Mouse (Mus musculus) neural tube, embryonic 14.5 days (tissue): ENCODE measurements around the gene Atl2. TPM values are rescaled to one million over a fixed set of nuclear protein-coding genes. Genes with fewer than 3 reads are reported as not detected.

ENCODE experiments used
- ATAC-seq: fragments of 200-750 bp; cut with Nextera tagmentation; 2 replicates; pipeline ENCODE4 v1.8.0; 2017; ENCODE audit warnings: low read depth, mild to moderate bottlenecking, moderate TSS enrichment, moderate library complexity
- H3K27ac ChIP-seq: fragments of 300-500 bp; sonication (generic); 2 replicates; pipeline ENCODE4 v1.5.1; 2014; ENCODE audit warnings: low read depth, mild to moderate bottlenecking, control low read depth, low read length, moderate library complexity, mixed read lengths
- H3K27me3 ChIP-seq: fragments of 300-500 bp; sonication (generic); 2 replicates; pipeline ENCODE4 v1.6.1; 2014; ENCODE audit warnings: low read length; ENCODE audit not compliant: control insufficient read depth, insufficient read depth
- H3K36me3 ChIP-seq: fragments of 300-500 bp; sonication (generic); 2 replicates; pipeline ENCODE4 v1.6.1; 2014; ENCODE audit warnings: low read length, mixed read lengths; ENCODE audit not compliant: control insufficient read depth, insufficient read depth
- H3K4me1 ChIP-seq: fragments of 300-500 bp; sonication (generic); 2 replicates; pipeline ENCODE4 v1.6.1; 2014; ENCODE audit warnings: low read length; ENCODE audit not compliant: control insufficient read depth, insufficient read depth
- H3K4me2 ChIP-seq: fragments of 300-500 bp; sonication (generic); 2 replicates; pipeline ENCODE4 v1.6.1; 2014; ENCODE audit warnings: mild to moderate bottlenecking, low read depth, low read length, control low read depth
- H3K4me3 ChIP-seq: fragments of 300-500 bp; sonication (generic); 2 replicates; pipeline ENCODE4 v1.5.1; 2014; ENCODE audit warnings: low read depth, low read length, control low read depth, mixed read lengths
- H3K9ac ChIP-seq: fragments of 300-500 bp; sonication (generic); replicated peaks from 2 replicates; pipeline ENCODE4 v1.6.1; 2014; ENCODE audit warnings: low read depth, mild to moderate bottlenecking, control low read depth, low read length, mixed read lengths
- H3K9me3 ChIP-seq: fragments of 300-500 bp; sonication (generic); 2 replicates; pipeline ENCODE4 v1.6.1; 2016; ENCODE audit warnings: low read length; ENCODE audit not compliant: control insufficient read depth
- WGBS: fragments of 180-500 bp; shearing (Covaris S2); extraction: QIAGEN DNeasy Blood & Tissue Kit; methylation state at CpG from one replicate; pipeline ENCODE4 v1.1.7; 2014; 5-methylcytosine and 5-hydroxymethylcytosine counted together
- polyA plus RNA-seq: library from polyadenylated mRNA; unstranded; fragments of >200 nt; fragmentation: Nextera tagmentation; extraction: Ambion mirVana; gene quantifications from 2 replicates; pipeline ENCODE4 v1.2.1, GENCODE M21; 2014

The Atl2 gene
- polyA plus RNA-seq, 1 experiment from 2014 or later = 47.6 TPM

DNA sequence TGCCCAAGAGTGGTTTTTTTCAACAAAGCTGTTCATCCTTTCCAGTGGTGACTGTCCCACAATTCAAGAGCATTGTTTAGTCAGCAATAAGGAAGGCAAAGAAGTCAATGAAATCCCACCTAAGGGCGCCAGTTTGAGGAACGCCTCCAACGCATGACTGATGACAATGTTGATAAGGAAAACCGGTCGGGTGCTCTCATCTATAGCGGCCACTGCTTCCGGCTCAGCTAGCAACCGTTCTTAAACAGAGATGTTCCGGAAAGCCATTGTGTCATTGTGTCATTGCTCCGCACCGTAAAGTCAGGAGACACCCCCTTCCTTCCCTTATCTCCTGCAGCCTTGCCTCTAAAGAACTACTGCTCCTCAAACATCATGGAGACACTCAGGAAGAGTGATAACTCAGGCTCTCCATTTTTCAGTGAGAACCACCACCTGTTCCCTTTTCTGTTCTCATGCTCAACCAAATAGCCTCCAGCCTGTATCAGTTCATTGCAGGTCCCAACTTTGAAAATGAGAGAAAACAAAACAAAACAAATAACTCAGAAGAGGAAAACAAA is 30.0 kb upstream of the Atl2 start:
- 92% methylated on average over 11 of the region's 11 CpGs for WGBS
- Histone ChIP-seq H3K4me1 (no peaks in the 10 kb centered on the region), H3K9me3 (no peaks in the 10 kb centered on the region), H3K36me3 (no peaks in the 10 kb centered on the region), H3K27ac (no peak overlapping the region), H3K4me2 (no peak overlapping the region), H3K9ac (no peak overlapping the region), H3K4me3 (no peak overlapping the region), H3K27me3 (no peaks in the 10 kb centered on the region)
- no peak for ATAC-seq

DNA sequence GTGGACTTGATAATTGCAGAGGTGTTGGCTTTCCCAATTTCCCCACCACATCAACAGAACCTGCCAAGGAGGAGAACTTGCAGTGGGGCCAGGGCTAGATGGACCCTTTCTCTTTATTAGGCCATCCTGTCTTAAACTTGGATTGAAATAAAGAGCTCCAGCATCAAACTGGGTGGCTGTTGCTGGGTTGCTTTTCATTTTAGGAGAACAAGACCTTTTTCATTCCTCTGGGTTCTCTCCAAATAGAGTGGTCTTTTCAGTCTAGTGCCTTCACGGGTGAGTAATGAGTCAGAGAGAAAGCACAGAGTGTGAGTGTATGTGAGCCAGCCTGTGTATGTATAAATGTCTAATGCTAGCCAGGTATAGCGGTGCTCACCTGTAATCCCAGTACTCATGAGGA is 24.4 kb upstream of the Atl2 start:
- Histone ChIP-seq H3K27me3 (no peaks in the 10 kb centered on the region), H3K9me3 (no peaks in the 10 kb centered on the region), H3K9ac (no peak overlapping the region), H3K27ac (no peak overlapping the region), H3K4me2 (no peak overlapping the region), H3K4me1 (no peaks in the 10 kb centered on the region), H3K36me3 (no peaks in the 10 kb centered on the region), H3K4me3 (no peak overlapping the region)
- 87% methylated on average over 2 of the region's 2 CpGs for WGBS
- ATAC-seq = no peak

- no peaks in the 10 kb centered on the region for H3K9me3 ChIP-seq
- no peaks in the 10 kb centered on the region for H3K36me3 ChIP-seq
- WGBS = 69% methylated on average over 15 of the region's 15 CpGs
- no peak overlapping the region for H3K4me3 ChIP-seq
- no peak overlapping the region for H3K4me2 ChIP-seq
- no peak overlapping the region for H3K27ac ChIP-seq
- H3K27me3 ChIP-seq = no peaks in the 10 kb centered on the region
- no peak overlapping the region for H3K9ac ChIP-seq
- H3K4me1 ChIP-seq = no peaks in the 10 kb centered on the region
- ATAC-seq = no peak
Measured at GRCm38 (mm10) chr17:79919566-79920350, 23.8 kb upstream of the Atl2 start.

DNA sequence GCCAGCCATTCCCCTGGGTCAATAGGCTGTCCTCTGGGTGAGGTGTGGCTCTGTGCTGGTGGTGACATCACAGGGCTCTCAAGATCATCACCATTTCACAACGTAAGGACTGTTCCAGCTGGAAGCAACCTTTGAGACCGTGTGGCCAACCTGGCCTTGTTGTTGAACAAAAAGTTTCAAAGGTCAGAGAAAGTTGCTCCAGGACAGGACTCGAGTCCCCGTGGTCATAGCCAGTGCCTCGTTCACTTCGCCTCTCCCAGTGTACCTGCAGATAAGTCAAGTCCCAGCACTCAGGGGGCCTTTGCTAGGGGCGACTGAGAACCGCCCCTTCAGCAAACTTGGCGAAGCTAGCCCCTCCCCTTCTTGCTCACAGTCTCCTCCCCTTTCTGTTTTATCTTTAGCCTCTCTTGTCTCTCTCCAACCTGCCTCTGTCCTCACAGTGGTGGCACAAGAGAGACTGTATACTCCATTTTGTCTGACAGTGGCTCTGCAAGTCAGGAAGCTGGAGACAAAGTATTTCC is 22.6 kb upstream of the Atl2 start:
- Histone ChIP-seq H3K9me3 (no peaks in the 10 kb centered on the region), H3K27me3 (no peaks in the 10 kb centered on the region), H3K4me2 (no peak overlapping the region), H3K4me3 (no peak overlapping the region), H3K36me3 (no peaks in the 10 kb centered on the region), H3K9ac (no peak overlapping the region), H3K27ac (no peak overlapping the region), H3K4me1 (no peaks in the 10 kb centered on the region)
- 34% methylated on average over 9 of the region's 9 CpGs for WGBS
- ATAC-seq = no peak

DNA sequence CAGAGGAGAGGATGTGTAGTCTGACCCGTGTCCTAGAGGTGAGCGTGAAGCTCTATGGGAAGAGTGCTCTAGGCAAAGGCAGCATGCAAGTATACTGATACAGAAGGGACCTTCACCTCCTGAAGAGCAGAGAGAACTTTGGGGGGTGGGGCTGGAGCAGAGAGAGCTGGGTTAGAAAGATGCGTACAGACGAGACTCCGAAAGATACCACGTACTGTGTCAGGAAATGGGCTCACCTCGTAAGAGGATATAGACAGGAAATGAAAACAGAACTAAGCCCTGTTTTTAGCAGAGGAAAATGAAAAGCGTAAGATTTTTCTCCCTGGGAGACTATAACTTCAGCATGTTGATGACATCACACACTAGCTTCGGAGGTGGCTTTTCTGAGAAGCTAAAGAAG is 21.1 kb upstream of the Atl2 start:
- Histone ChIP-seq H3K4me2 (no peak overlapping the region), H3K4me3 (no peak overlapping the region), H3K36me3 (no peaks in the 10 kb centered on the region), H3K9me3 (no peaks in the 10 kb centered on the region), H3K27ac (no peak overlapping the region), H3K4me1 (no peaks in the 10 kb centered on the region), H3K27me3 (no peaks in the 10 kb centered on the region), H3K9ac (no peak overlapping the region)
- ATAC-seq = no peak
- WGBS = 87% methylated on average over 9 of the region's 9 CpGs

DNA sequence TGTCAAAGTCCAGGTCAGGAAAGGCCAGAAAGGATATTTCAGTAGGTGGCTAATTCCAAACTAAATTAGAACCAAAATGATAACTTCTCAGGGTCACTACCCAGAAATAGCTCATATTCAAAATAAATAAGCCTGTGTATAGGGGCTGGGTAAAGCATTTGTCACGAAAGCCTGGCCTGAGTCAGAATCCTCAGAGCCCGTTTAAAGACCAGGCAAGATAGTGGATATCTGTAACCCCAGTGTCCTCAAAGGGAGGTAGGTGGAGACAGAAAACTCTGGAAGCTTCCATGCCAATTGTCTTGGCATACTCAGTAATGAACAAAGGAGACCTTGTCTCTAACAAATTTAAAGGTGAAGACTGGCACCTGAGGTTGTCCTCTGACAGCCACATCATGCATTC is 16.3 kb upstream of the Atl2 start:
- ATAC-seq = no peak
- 78% methylated on average over 2 of the region's 2 CpGs for WGBS

DNA sequence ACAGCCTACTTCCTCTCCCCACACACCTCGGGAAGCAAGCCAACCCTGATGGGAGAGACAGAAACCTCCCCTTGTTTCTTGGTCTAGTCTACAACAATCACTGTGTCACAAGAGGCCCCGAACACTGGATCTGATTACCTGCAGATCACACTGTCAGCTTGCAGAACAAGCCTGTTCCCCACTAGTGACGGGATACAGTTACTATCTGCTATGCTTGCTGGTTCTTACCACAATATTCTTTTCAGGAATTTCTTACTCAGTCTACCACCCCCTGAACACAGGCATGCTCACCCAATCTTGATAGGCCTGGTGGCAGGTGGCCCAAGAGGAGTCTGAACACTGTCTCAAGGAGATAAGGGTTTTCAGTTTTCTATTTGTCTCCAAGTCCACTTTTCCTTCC is 15.8 kb upstream of the Atl2 start:
- no peak for ATAC-seq
- Histone ChIP-seq H3K27me3 (no peaks in the 10 kb centered on the region), H3K27ac (no peak overlapping the region), H3K4me3 (no peak overlapping the region), H3K4me1 (no peaks in the 10 kb centered on the region), H3K4me2 (no peak overlapping the region), H3K9me3 (no peaks in the 10 kb centered on the region), H3K36me3 (no peaks in the 10 kb centered on the region), H3K9ac (no peak overlapping the region)
- 85% methylated on average over 3 of the region's 3 CpGs for WGBS

More for the DNA sequence above, 16.3 kb upstream of the Atl2 start:
- H3K9me3 ChIP-seq = no peaks in the 10 kb centered on the region
- H3K4me1 ChIP-seq = no peaks in the 10 kb centered on the region
- H3K27me3 ChIP-seq = no peaks in the 10 kb centered on the region
- H3K4me2 ChIP-seq = no peak overlapping the region
- no peak overlapping the region for H3K9ac ChIP-seq
- H3K27ac ChIP-seq = no peak overlapping the region
- H3K4me3 ChIP-seq = no peak overlapping the region
- no peaks in the 10 kb centered on the region for H3K36me3 ChIP-seq

GRCm38 (mm10) chr17:79909571-79909970 is 13.6 kb upstream of the Atl2 start:
- H3K36me3 ChIP-seq = no peaks in the 10 kb centered on the region
- no peaks in the 10 kb centered on the region for H3K4me1 ChIP-seq
- no peaks in the 10 kb centered on the region for H3K9me3 ChIP-seq
- no peak overlapping the region for H3K4me2 ChIP-seq
- ATAC-seq = no peak
- no peak overlapping the region for H3K9ac ChIP-seq
- H3K27me3 ChIP-seq = no peaks in the 10 kb centered on the region
- no peak overlapping the region for H3K27ac ChIP-seq
- WGBS = 89% methylated on average over 12 of the region's 12 CpGs
- H3K4me3 ChIP-seq = no peak overlapping the region

DNA sequence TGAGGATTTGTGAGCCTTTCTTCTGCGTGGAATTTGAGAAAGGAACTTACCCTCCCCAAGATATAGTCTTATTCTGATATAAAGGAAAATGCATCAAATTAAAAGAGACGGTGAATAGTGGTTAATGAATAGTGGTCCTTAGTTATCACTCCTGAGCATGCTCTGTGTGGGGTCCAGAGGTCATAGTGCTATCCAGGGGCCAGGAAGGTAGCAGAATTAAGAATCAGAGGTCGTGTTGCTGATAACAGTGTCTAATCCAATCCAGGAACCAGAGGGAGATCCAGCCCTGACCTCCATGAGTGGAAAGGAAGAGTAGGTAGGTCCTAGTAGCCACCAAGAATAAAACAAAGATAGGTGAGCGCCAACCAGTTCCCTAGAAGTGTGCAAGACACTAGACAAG is 11.8 kb upstream of the Atl2 start:
- H3K27me3 ChIP-seq = no peaks in the 10 kb centered on the region
- H3K9ac ChIP-seq = no peak overlapping the region
- ATAC-seq = no peak
- H3K36me3 ChIP-seq = no peaks in the 10 kb centered on the region
- WGBS = 72% methylated on average over 4 of the region's 4 CpGs
- no peak overlapping the region for H3K27ac ChIP-seq
- no peak overlapping the region for H3K4me3 ChIP-seq
- no peaks in the 10 kb centered on the region for H3K9me3 ChIP-seq
- H3K4me2 ChIP-seq = no peak overlapping the region
- H3K4me1 ChIP-seq = no peaks in the 10 kb centered on the region
